7 mouse cellular contexts compared by ENCODE assay signal in the genomic region with DNA sequence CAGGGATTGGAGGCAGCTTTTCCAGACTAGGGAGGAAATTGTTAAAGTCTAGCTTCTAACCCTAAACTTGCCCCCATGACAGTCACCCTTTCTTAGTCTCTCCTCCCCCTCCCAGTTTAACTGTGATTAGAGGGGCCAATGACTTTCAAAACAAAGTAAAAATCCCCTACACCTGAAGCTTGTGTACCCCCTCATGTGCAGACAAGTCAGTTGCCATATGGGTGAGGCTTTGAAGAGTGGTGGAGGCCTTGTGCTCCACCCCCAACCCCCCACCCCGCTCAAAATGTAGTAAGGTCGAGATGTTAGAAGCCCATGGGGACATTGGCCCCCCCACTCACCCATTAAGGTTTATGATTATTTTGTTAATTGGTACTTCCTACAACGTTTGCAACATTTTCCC. TPM values are rescaled to one million over a fixed set of nuclear protein-coding genes. Genes with fewer than 3 reads are reported as not detected.
DNase-seq lines count a peak whose midpoint lies in the region; ATAC-seq lines count a peak whose summit lies in the region.

No protein-coding gene starts in this region.

- peaks cover 35% of the 10 kb centered on the region for H3K36me3 ChIP-seq in megakaryocyte, embryonic 14.5 days (replicated peaks; ENCODE audit: low read length)
- H3K36me3 ChIP-seq in forebrain, embryonic 13.5 days (ENCODE audit: poor library complexity, severe bottlenecking), result peaks cover 30% of the 10 kb centered on the region
- peaks cover 32% of the 10 kb centered on the region for H3K36me3 ChIP-seq in limb, embryonic 13.5 days
- peaks cover 14% of the 10 kb centered on the region; the same call in 1 of the 2 replicates for H3K36me3 ChIP-seq in stomach, embryonic 14.5 days (ENCODE audit: control insufficient read depth, insufficient read depth, low read length)

- no peak overlapping the region for H3K27ac ChIP-seq in forebrain, embryonic 13.5 days
- no peak overlapping the region; the same call in 1 of the 2 replicates for H3K27ac ChIP-seq in limb, embryonic 13.5 days
- peak overlapping the region; percentile 84; the same call in 1 of the 2 replicates for H3K27ac ChIP-seq in stomach, embryonic 14.5 days (ENCODE audit: low read length)

- H3K4me3 ChIP-seq in megakaryocyte, embryonic 14.5 days (replicated peaks), result peak overlapping the region; percentile 95
- peak overlapping the region; percentile 72 for H3K4me3 ChIP-seq in forebrain, embryonic 13.5 days
- H3K4me3 ChIP-seq in limb, embryonic 13.5 days, result peak overlapping the region; percentile 65
- H3K4me3 ChIP-seq in stomach, embryonic 14.5 days (ENCODE audit: low read depth, low read length), result peak overlapping the region; percentile 65

- no peak for ATAC-seq in megakaryocyte, adult 5-6 weeks (ENCODE audit: poor library complexity, severe bottlenecking)
- no peak for ATAC-seq in forebrain, embryonic 13.5 days
- no peak for ATAC-seq in limb, embryonic 13.5 days (ENCODE audit: low FRiP score, low read depth)
- no peak for ATAC-seq in stomach, embryonic 14.5 days (ENCODE audit: insufficient number of reproducible peaks, insufficient read depth, low FRiP score, low read depth)
- no peak for ATAC-seq in cerebellum, adult (ENCODE audit: insufficient number of reproducible peaks, low FRiP score, low TSS enrichment)

- peak overlapping the region; percentile 83 for H3K4me2 ChIP-seq in forebrain, embryonic 13.5 days
- H3K4me2 ChIP-seq in limb, embryonic 13.5 days (replicated peaks), result peak overlapping the region; percentile 84
- peak overlapping the region; percentile 94 for H3K4me2 ChIP-seq in stomach, embryonic 14.5 days (replicated peaks; ENCODE audit: low read depth, low read length)

- peaks cover 16% of the 10 kb centered on the region for H3K27me3 ChIP-seq in megakaryocyte, embryonic 14.5 days (replicated peaks)
- H3K27me3 ChIP-seq in forebrain, embryonic 13.5 days, result no peaks in the 10 kb centered on the region
- H3K27me3 ChIP-seq in limb, embryonic 13.5 days, result peaks cover 17% of the 10 kb centered on the region; the same call in 1 of the 2 replicates
- H3K27me3 ChIP-seq in stomach, embryonic 14.5 days (ENCODE audit: control insufficient read depth, insufficient read depth, low read length), result no peaks in the 10 kb centered on the region

- H3K4me1 ChIP-seq in megakaryocyte, embryonic 14.5 days, result peaks cover 42% of the 10 kb centered on the region
- H3K4me1 ChIP-seq in forebrain, embryonic 13.5 days, result peaks cover 60% of the 10 kb centered on the region
- peaks cover 51% of the 10 kb centered on the region for H3K4me1 ChIP-seq in limb, embryonic 13.5 days
- H3K4me1 ChIP-seq in stomach, embryonic 14.5 days (ENCODE audit: control insufficient read depth, insufficient read depth, low read length), result peaks cover 15% of the 10 kb centered on the region; the same call in 1 of the 2 replicates

- no peaks in the 10 kb centered on the region for H3K9me3 ChIP-seq in megakaryocyte, embryonic 14.5 days
- no peaks in the 10 kb centered on the region for H3K9me3 ChIP-seq in forebrain, embryonic 13.5 days (replicated peaks)
- no peaks in the 10 kb centered on the region for H3K9me3 ChIP-seq in limb, embryonic 13.5 days
- no peaks in the 10 kb centered on the region for H3K9me3 ChIP-seq in stomach, embryonic 14.5 days (ENCODE audit: control insufficient read depth, low read depth, low read length)

- DNase-seq in adrenal gland, adult 18-20 months (ENCODE audit: low spot score in 2 of 2), result no peak

- H3K9ac ChIP-seq in forebrain, embryonic 13.5 days, result peak overlapping the region; percentile 94
- H3K9ac ChIP-seq in limb, embryonic 13.5 days, result peak overlapping the region; percentile 82
- H3K9ac ChIP-seq in stomach, embryonic 14.5 days (replicated peaks; ENCODE audit: low read depth, low read length), result peak overlapping the region; percentile 57

- WGBS in forebrain, embryonic 13.5 days, result 8% methylated on average over 3 of the region's 3 CpGs
- WGBS in limb, embryonic 13.5 days, result 1% methylated on average over 3 of the region's 3 CpGs
- 10% methylated on average over 3 of the region's 3 CpGs for WGBS in stomach, embryonic 14.5 days

RNA-seq across cellular contexts. Expression of a gene that starts 1.5 kb away (rescaled TPM):
- 7.2 and 15.9 TPM in 2 replicates for polyA plus RNA-seq in megakaryocyte, embryonic 14.5 days (2012; ENCODE audit: insufficient read depth, low replicate concordance)
- 48.2 and 48.7 TPM in 2 replicates for total RNA-seq in megakaryocyte, adult 5-6 weeks (2015)
- 50.4 and 53.1 TPM in 2 replicates for total RNA-seq in megakaryocyte, adult 5-6 weeks (2017)
- polyA plus RNA-seq in forebrain, embryonic 13.5 days (2015; fragmentation: Nextera tagmentation; extraction: Ambion mirVana), result 5.3 and 5.6 TPM in 2 replicates
- polyA plus RNA-seq in limb, embryonic 13.5 days (2015; fragmentation: Nextera tagmentation; extraction: Ambion mirVana), result 3.2 and 3.5 TPM in 2 replicates
- 4.6 and 5.1 TPM in 2 replicates for polyA plus RNA-seq in stomach, embryonic 14.5 days (2014; fragmentation: Nextera tagmentation; extraction: Ambion mirVana)
- 10 to 100 TPM; 25.4 to 27.2 TPM for total RNA-seq in adrenal gland, adult 18-20 months (2021)
